In the genomic region with DNA sequence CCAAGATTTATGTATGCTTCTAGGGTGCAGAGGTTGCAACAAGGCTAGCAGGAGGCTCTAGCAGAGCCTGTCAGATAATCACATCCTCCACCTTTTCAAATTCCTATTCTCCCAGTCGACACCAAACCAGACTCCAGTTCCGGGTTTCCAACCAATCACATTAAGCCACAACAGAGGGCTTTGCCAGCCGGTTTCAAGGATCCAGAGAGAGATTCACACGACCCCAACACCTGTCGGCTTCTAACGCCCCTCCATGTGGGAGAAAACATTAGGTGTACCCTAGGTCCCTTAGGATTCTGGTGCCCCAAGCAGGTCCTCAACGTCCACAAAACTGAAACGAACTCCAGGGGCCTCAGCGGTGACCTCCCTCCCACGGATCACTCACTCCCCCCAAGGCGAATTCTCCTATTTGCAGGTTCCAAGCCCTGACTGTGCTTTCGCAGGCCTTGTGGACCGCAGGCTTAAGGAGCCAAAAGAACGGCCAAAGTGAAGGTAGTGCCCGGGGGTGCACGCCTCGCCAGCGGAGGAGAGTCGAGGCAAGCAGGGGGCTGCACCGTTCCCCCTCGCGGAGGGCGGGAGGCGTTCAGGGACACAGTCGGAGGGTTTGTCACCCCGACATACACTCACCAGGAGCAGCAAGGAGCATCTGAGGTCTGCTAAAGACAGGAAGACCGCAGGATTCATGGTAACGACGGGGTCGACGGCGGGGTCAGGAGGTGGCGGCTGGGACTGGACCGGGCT, we compare ENCODE assay signal across 8 mouse cellular contexts. TPM values are rescaled to one million over a fixed set of nuclear protein-coding genes. Genes with fewer than 3 reads are reported as not detected.
DNase-seq lines count a peak whose midpoint lies in the region; ATAC-seq and TF ChIP-seq lines count a peak whose summit lies in the region.

No protein-coding gene starts in this region.

- no peaks in the 10 kb centered on the region for H3K9me3 ChIP-seq in limb, embryonic 10.5 days (replicated peaks)
- no peaks in the 10 kb centered on the region for H3K9me3 ChIP-seq in midbrain, embryonic 11.5 days (ENCODE audit: control insufficient read depth, low read length)

- no peak for TF ChIP-seq POLR2A in thymus, adult 2 months (IDR thresholded peaks at IDR 0.05; ENCODE audit: control insufficient read depth, extremely low read depth, insufficient read depth, low read length, poor library complexity)

- H3K36me3 ChIP-seq in thymus, adult 2 months (ENCODE audit: control insufficient read depth, insufficient read depth, low read length), result no peaks in the 10 kb centered on the region
- peaks cover 5% of the 10 kb centered on the region; the same call in 1 of the 2 replicates for H3K36me3 ChIP-seq in limb, embryonic 10.5 days
- H3K36me3 ChIP-seq in midbrain, embryonic 11.5 days (ENCODE audit: control insufficient read depth, insufficient read depth, low read length), result no peaks in the 10 kb centered on the region

- no peak overlapping the region for H3K27ac ChIP-seq in thymus, adult 2 months (ENCODE audit: control insufficient read depth, insufficient read depth, low read length)
- H3K27ac ChIP-seq in limb, embryonic 10.5 days, result peak overlapping the region; percentile 96
- H3K27ac ChIP-seq in midbrain, embryonic 11.5 days (ENCODE audit: low read depth, low read length), result no peak overlapping the region

- peaks cover 4% of the 10 kb centered on the region for H3K4me1 ChIP-seq in thymus, adult 2 months (replicated peaks; ENCODE audit: control insufficient read depth, insufficient read depth, low read length)
- H3K4me1 ChIP-seq in limb, embryonic 10.5 days, result peaks cover 10% of the 10 kb centered on the region
- H3K4me1 ChIP-seq in midbrain, embryonic 11.5 days (ENCODE audit: control insufficient read depth, insufficient read depth, low read length), result peaks cover 10% of the 10 kb centered on the region

- H3K4me2 ChIP-seq in midbrain, embryonic 11.5 days, result peak overlapping the region; percentile 86

- H3K9ac ChIP-seq in midbrain, embryonic 11.5 days (ENCODE audit: low read length), result peak overlapping the region; percentile 79

- DNase-seq in cerebellum, adult 8-10 months, result no peak
- no peak for DNase-seq in thymus, adult 2 months
- no peak for DNase-seq in thymus, postnatal 10 days (ENCODE audit: low spot score in 2 of 2)
- no peak for DNase-seq in limb, embryonic 10.5 days (ENCODE audit: low spot score)
- DNase-seq in midbrain, embryonic 11.5 days (ENCODE audit: low spot score, missing footprints), result no peak
- no peak for DNase-seq in thymus, postnatal 25 days

- under 1% methylated on average over 34 of the region's 34 CpGs for WGBS in thymus, adult 2 months
- under 1% methylated on average over 34 of the region's 34 CpGs for WGBS in limb, embryonic 10.5 days
- WGBS in midbrain, embryonic 11.5 days, result under 1% methylated on average over 34 of the region's 34 CpGs

- H3K4me3 ChIP-seq in thymus, adult 2 months (ENCODE audit: control insufficient read depth, insufficient read depth, low read length), result peak overlapping the region; percentile 86
- peak overlapping the region; percentile 94 for H3K4me3 ChIP-seq in limb, embryonic 10.5 days
- H3K4me3 ChIP-seq in midbrain, embryonic 11.5 days (ENCODE audit: low read depth, low read length), result peak overlapping the region; percentile 74

- peak; percentile 7; the same call in 1 of the 2 replicates for ATAC-seq in cerebellum, adult (ENCODE audit: insufficient number of reproducible peaks, low FRiP score, low TSS enrichment)
- peak; percentile 37 for ATAC-seq in granulocyte monocyte progenitor cell, adult 5-6 weeks (replicated peaks; ENCODE audit: poor library complexity, severe bottlenecking)
- ATAC-seq in midbrain, embryonic 11.5 days (ENCODE audit: low FRiP score), result no peak

- no peaks in the 10 kb centered on the region for H3K27me3 ChIP-seq in thymus, adult 2 months (ENCODE audit: control insufficient read depth, insufficient read depth, low read length)
- no peaks in the 10 kb centered on the region for H3K27me3 ChIP-seq in limb, embryonic 10.5 days (ENCODE audit: low read depth, poor library complexity, severe bottlenecking)
- H3K27me3 ChIP-seq in midbrain, embryonic 11.5 days (ENCODE audit: control insufficient read depth, insufficient read depth, low read length), result no peaks in the 10 kb centered on the region

- no peak for TF ChIP-seq CTCF in thymus, adult 2 months (IDR thresholded peaks at IDR 0.05; ENCODE audit: borderline replicate concordance, control insufficient read depth, extremely low read depth, insufficient read depth, low read length, poor library complexity)

RNA-seq across cellular contexts. Expression of a gene that starts 0.4 kb away (rescaled TPM):
- 10.8 and 11.5 TPM in 2 replicates for polyA plus RNA-seq in thymus, adult 2 months (2012; rRNA removed)
- total RNA-seq in granulocyte monocyte progenitor cell, adult 5-6 weeks (2014; fragmentation: Nextera tagmentation), result 73.6 and 88.3 TPM in 2 replicates
- 98.4 and 109 TPM in 2 replicates for total RNA-seq in granulocyte monocyte progenitor cell, adult 5-6 weeks (2017)
- 56.8 and 58.7 TPM in 2 replicates for polyA plus RNA-seq in limb, embryonic 10.5 days (2016; fragmentation: Nextera tagmentation; extraction: Ambion mirVana)
- polyA plus RNA-seq in midbrain, embryonic 11.5 days (2014; fragmentation: Nextera tagmentation; extraction: Ambion mirVana), result 70.8 and 83.6 TPM in 2 replicates

RNA-seq across cellular contexts. Expression of a gene that starts 0.6 kb away (rescaled TPM):
- 3.6 and 3.9 TPM in 2 replicates for polyA plus RNA-seq in thymus, adult 2 months (2012; rRNA removed)
- total RNA-seq in granulocyte monocyte progenitor cell, adult 5-6 weeks (2014; fragmentation: Nextera tagmentation), result 11.1 and 19.2 TPM in 2 replicates
- total RNA-seq in granulocyte monocyte progenitor cell, adult 5-6 weeks (2017), result 7.5 and 9.9 TPM in 2 replicates
- polyA plus RNA-seq in limb, embryonic 10.5 days (2016; fragmentation: Nextera tagmentation; extraction: Ambion mirVana), result 8.4 and 12.1 TPM in 2 replicates
- polyA plus RNA-seq in midbrain, embryonic 11.5 days (2014; fragmentation: Nextera tagmentation; extraction: Ambion mirVana), result 5.5 and 7.8 TPM in 2 replicates
